Mouse (Mus musculus) cerebellum, adult 2 months (tissue): ENCODE measurements around the gene Enox1.

Experiments
- CTCF ChIP-seq: fragments of 200-500 bp; IDR thresholded peaks from 2 replicates; pipeline ENCODE4 v1.5.1; 2011; ENCODE audit warnings: low read depth, mild to moderate bottlenecking, control low read depth, low read length, moderate library complexity, borderline replicate concordance; ENCODE audit not compliant: insufficient read depth
- POLR2A ChIP-seq: fragments of 200-500 bp; IDR thresholded peaks from 2 replicates; pipeline ENCODE4 v1.6.1; 2011; ENCODE audit warnings: low read length, control low read depth, borderline replicate concordance; ENCODE audit not compliant: insufficient read depth

GRCm38 (mm10) chr14:77626557-77627507 is 470.3 kb downstream of the Enox1 start:
- no peak for TF ChIP-seq CTCF
- no peak for TF ChIP-seq POLR2A
